Mouse (Mus musculus): ENCODE data around the gene Mical3.

- TF ChIP-seq FLI1 (IDR thresholded peaks at IDR 0.05; ENCODE audit: low read length), result no peak
- no peak for TF ChIP-seq GATA1 (IDR thresholded peaks at IDR 0.05; ENCODE audit: borderline replicate concordance, low read length)
These were observed 93.7 kb downstream of the Mical3 start for GRCm38 (mm10) chr6:121037086-121037485.
